ENCODE assay signal across 10 mouse cellular contexts in the genomic region with DNA sequence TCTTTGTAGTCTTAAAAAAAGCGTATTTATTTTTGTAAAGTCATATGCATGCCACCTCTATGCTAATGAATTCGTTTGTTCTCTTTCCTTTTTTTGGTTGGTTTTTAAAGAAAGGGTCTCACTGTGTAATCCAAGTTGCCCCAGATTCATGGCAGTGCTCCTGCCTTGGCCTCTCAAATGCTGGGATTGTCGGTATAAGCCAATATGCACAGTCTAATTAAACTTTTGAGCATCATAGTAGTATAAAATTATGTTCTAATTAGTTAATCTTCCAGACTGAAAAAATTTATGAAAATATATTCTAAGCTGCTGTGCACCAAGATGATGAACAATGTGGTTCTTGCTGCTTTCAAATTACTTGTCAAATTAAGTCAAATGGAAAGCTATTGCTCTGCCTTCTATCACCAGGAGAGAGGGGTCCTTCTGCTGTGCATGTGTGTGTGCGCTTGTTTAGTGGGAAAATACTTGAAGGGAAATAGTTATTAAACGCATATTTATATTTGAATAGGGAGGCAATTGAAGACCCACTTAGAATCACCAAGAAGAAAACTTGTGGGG. TPM values are rescaled to one million over a fixed set of nuclear protein-coding genes. Genes with fewer than 3 reads are reported as not detected.
DNase-seq lines count a peak whose midpoint lies in the region; ATAC-seq and TF ChIP-seq lines count a peak whose summit lies in the region.
"Had no signal": no experiment of that assay in that cellular context is flagged by ENCODE, and none has a peak within 500 bp of the region (broad histone marks: within the 10 kb centered on the region; RNA-seq: fewer than 3 reads in every experiment).

No protein-coding gene starts in this region.

- TF ChIP-seq CTCF in forebrain, postnatal 0 days (IDR thresholded peaks at IDR 0.05; ENCODE audit: low read depth), result no peak
- no peak for TF ChIP-seq CTCF in liver, embryonic 14.5 days (IDR thresholded peaks at IDR 0.05; ENCODE audit: low read depth)

- no peak overlapping the region for H3K9ac ChIP-seq in lung, embryonic 16.5 days (ENCODE audit: low read length)
- no peak overlapping the region for H3K9ac ChIP-seq in forebrain, postnatal 0 days
- no peak overlapping the region for H3K9ac ChIP-seq in liver, embryonic 14.5 days (replicated peaks)
- no peak overlapping the region for H3K9ac ChIP-seq in stomach, embryonic 16.5 days (ENCODE audit: low read length)

- DNase-seq in lung, postnatal 10 days, result no peak
- DNase-seq in forebrain, postnatal 0 days, result peak; percentile 69
- DNase-seq in liver, embryonic 14.5 days (ENCODE audit: low read depth in 3 of 3, low spot score in 3 of 3), result no peak
- DNase-seq in T-cell, adult 2 months (ENCODE audit: low spot score), result no peak
- no peak for DNase-seq in kidney, postnatal 4 days
- DNase-seq: cerebellum, adult 8-10 months had no signal

- WGBS in lung, embryonic 16.5 days, result 30% methylated on average over 5 of the region's 5 CpGs
- 19% methylated on average over 5 of the region's 5 CpGs for WGBS in forebrain, postnatal 0 days
- 31% methylated on average over 5 of the region's 5 CpGs for WGBS in liver, embryonic 14.5 days (ENCODE audit: insufficient replicate concordance)
- WGBS in stomach, embryonic 16.5 days, result 41% methylated on average over 5 of the region's 5 CpGs

- no peaks in the 10 kb centered on the region for H3K9me3 ChIP-seq in lung, embryonic 16.5 days (ENCODE audit: control insufficient read depth, low read length)
- no peaks in the 10 kb centered on the region for H3K9me3 ChIP-seq in forebrain, postnatal 0 days (ENCODE audit: low read length)
- H3K9me3 ChIP-seq in liver, embryonic 14.5 days (ENCODE audit: control insufficient read depth, low read length), result no peaks in the 10 kb centered on the region
- no peaks in the 10 kb centered on the region for H3K9me3 ChIP-seq in stomach, embryonic 16.5 days (replicated peaks; ENCODE audit: control insufficient read depth, low read length)

- H3K4me3 ChIP-seq in lung, embryonic 16.5 days (ENCODE audit: low read length), result peak overlapping the region; percentile 51
- H3K4me3 ChIP-seq in forebrain, postnatal 0 days (ENCODE audit: low read depth, low read length), result no peak overlapping the region
- H3K4me3 ChIP-seq in liver, embryonic 14.5 days (ENCODE audit: insufficient read depth in 1 of 2, low read depth in 2 of 2, low read length in 2 of 2), result peak overlapping the region in 1 of 2 experiments; percentile 41; a peak in 2 of 4 replicates
- peak overlapping the region; percentile 36 for H3K4me3 ChIP-seq in stomach, embryonic 16.5 days (replicated peaks; ENCODE audit: low read length)

- H3K36me3 ChIP-seq in lung, embryonic 16.5 days (ENCODE audit: control insufficient read depth, insufficient read depth, low read length), result no peaks in the 10 kb centered on the region
- no peaks in the 10 kb centered on the region for H3K36me3 ChIP-seq in forebrain, postnatal 0 days (ENCODE audit: insufficient read depth)
- H3K36me3 ChIP-seq in liver, embryonic 14.5 days (replicated peaks; ENCODE audit: control insufficient read depth, insufficient read depth, low read depth), result no peaks in the 10 kb centered on the region
- H3K36me3 ChIP-seq in stomach, embryonic 16.5 days (ENCODE audit: control insufficient read depth, insufficient read depth, low read length), result no peaks in the 10 kb centered on the region

- H3K4me1 ChIP-seq in lung, embryonic 16.5 days (replicated peaks; ENCODE audit: control insufficient read depth, insufficient read depth, low read length), result peaks cover 9% of the 10 kb centered on the region
- H3K4me1 ChIP-seq in forebrain, postnatal 0 days (ENCODE audit: insufficient read depth), result peaks cover 5% of the 10 kb centered on the region
- 0 out of 4 replicates have a peak, but pooled peaks cover 0 to 2% of the 10 kb centered on the region in 2 experiments for H3K4me1 ChIP-seq in liver, embryonic 14.5 days (replicated peaks; ENCODE audit: control insufficient read depth in 2 of 2, insufficient read depth in 2 of 2, low read length in 1 of 2)
- peaks cover 8% of the 10 kb centered on the region; the same call in 1 of the 2 replicates for H3K4me1 ChIP-seq in stomach, embryonic 16.5 days (ENCODE audit: control insufficient read depth, insufficient read depth, low read length)

- no peak for TF ChIP-seq EP300 in liver, embryonic 14.5 days (IDR thresholded peaks at IDR 0.05; ENCODE audit: low read depth)

- H3K27me3 ChIP-seq in lung, embryonic 16.5 days (ENCODE audit: control insufficient read depth, insufficient read depth, low read depth, low read length), result no peaks in the 10 kb centered on the region
- H3K27me3 ChIP-seq in forebrain, postnatal 0 days (ENCODE audit: insufficient read depth, low read length), result no peaks in the 10 kb centered on the region
- H3K27me3 ChIP-seq in liver, embryonic 14.5 days (ENCODE audit: control insufficient read depth, insufficient read depth, low read length), result peaks cover 6% of the 10 kb centered on the region
- H3K27me3 ChIP-seq in stomach, embryonic 16.5 days (ENCODE audit: control insufficient read depth, insufficient read depth, low read length), result no peaks in the 10 kb centered on the region; the same call in 1 of the 2 replicates

- no peak for ATAC-seq in lung, embryonic 16.5 days (ENCODE audit: low read depth)
- ATAC-seq in forebrain, postnatal 0 days, result peak; percentile 89
- ATAC-seq in liver, embryonic 14.5 days (ENCODE audit: insufficient read depth), result no peak
- ATAC-seq in stomach, embryonic 16.5 days (ENCODE audit: insufficient read depth, low FRiP score), result no peak

- peak overlapping the region; percentile 64 for H3K4me2 ChIP-seq in lung, embryonic 16.5 days (ENCODE audit: low read depth, low read length)
- H3K4me2 ChIP-seq in forebrain, postnatal 0 days (ENCODE audit: low read depth), result peak overlapping the region; percentile 37; the same call in 1 of the 2 replicates
- peak overlapping the region; percentile 61 for H3K4me2 ChIP-seq in liver, embryonic 14.5 days (ENCODE audit: low read depth)
- peak overlapping the region; percentile 63 for H3K4me2 ChIP-seq in stomach, embryonic 16.5 days (ENCODE audit: low read depth, low read length)

- no peak overlapping the region for H3K27ac ChIP-seq in lung, embryonic 16.5 days (ENCODE audit: low read length)
- H3K27ac ChIP-seq in forebrain, postnatal 0 days (ENCODE audit: low read depth, low read length), result peak overlapping the region; percentile 40; the same call in 1 of the 2 replicates
- no peak overlapping the region for H3K27ac ChIP-seq in liver, embryonic 14.5 days
- H3K27ac ChIP-seq in stomach, embryonic 16.5 days (ENCODE audit: low read length), result peak overlapping the region; percentile 78

RNA-seq across cellular contexts. Expression of a gene that starts 2.4 kb away (rescaled TPM):
- polyA plus RNA-seq in lung, embryonic 16.5 days (2015; fragmentation: Nextera tagmentation; extraction: Ambion mirVana), result 0.23 and 0.28 TPM in 2 replicates
- not detected in 2 replicates for total RNA-seq in forebrain, postnatal 0 days (2014; rRNA removed)
- polyA plus RNA-seq in forebrain, postnatal 0 days (2015; fragmentation: Nextera tagmentation; extraction: Ambion mirVana), result 0.06 TPM in 1 of 2 replicates, not detected in the other
- polyA plus RNA-seq in liver, embryonic 14.5 days (2012; rRNA removed), result not detected in 2 replicates
- not detected in 2 replicates for polyA plus RNA-seq in liver, embryonic 14.5 days (2014; fragmentation: Nextera tagmentation; extraction: Ambion mirVana)
- 0.21 and 0.31 TPM in 2 replicates for polyA plus RNA-seq in stomach, embryonic 16.5 days (2015; fragmentation: Nextera tagmentation; extraction: Ambion mirVana)
- total RNA-seq: layer of hippocampus, postnatal 25 days; neutrophil, adult 5-6 weeks had no signal

RNA-seq across cellular contexts. Expression of a gene that starts 13.3 kb away (rescaled TPM):
- polyA plus RNA-seq in lung, embryonic 16.5 days (2015; fragmentation: Nextera tagmentation; extraction: Ambion mirVana), result 65.4 and 65.6 TPM in 2 replicates
- total RNA-seq in forebrain, postnatal 0 days (2014; rRNA removed), result 22.3 and 26.8 TPM in 2 replicates
- 15.3 and 18.8 TPM in 2 replicates for polyA plus RNA-seq in forebrain, postnatal 0 days (2015; fragmentation: Nextera tagmentation; extraction: Ambion mirVana)
- 3.7 and 5.3 TPM in 2 replicates for polyA plus RNA-seq in liver, embryonic 14.5 days (2012; rRNA removed)
- 10.9 and 12.0 TPM in 2 replicates for polyA plus RNA-seq in liver, embryonic 14.5 days (2014; fragmentation: Nextera tagmentation; extraction: Ambion mirVana)
- polyA plus RNA-seq in stomach, embryonic 16.5 days (2015; fragmentation: Nextera tagmentation; extraction: Ambion mirVana), result 72.3 and 74.1 TPM in 2 replicates

Comparison
In these comparisons a context has a peak if more than half of its experiments do, and no peak if none do; other contexts are left out.
1. H3K27ac ChIP-seq: peak in forebrain, postnatal 0 days (single experiment) and stomach, embryonic 16.5 days (single experiment); none in lung, embryonic 16.5 days (single experiment) and liver, embryonic 14.5 days (single experiment).
2. Peak in every context shown above with its lines, with median percentiles within 50 percentile points of each other: H3K4me2 ChIP-seq.